Mouse (Mus musculus) heart, embryonic 11.5 days (tissue): ENCODE measurements around the gene Ctso. TPM values are rescaled to one million over a fixed set of nuclear protein-coding genes. Genes with fewer than 3 reads are reported as not detected.
A peak's percentile ranks its signal among the peaks of the same experiment; 100 is the strongest.

ENCODE experiments used
- ATAC-seq: fragments of 200-750 bp; cut with Nextera tagmentation; replicated peaks from 2 replicates; pipeline ENCODE4 v1.8.0; 2017; ENCODE audit warnings: moderate library complexity; ENCODE audit not compliant: insufficient number of reproducible peaks, low FRiP score, low TSS enrichment
- H3K27ac ChIP-seq: fragments of 300-500 bp; sonication (generic); 2 replicates; pipeline ENCODE4 v1.5.1; 2014; ENCODE audit warnings: mild to moderate bottlenecking, low read depth, low read length
- H3K27me3 ChIP-seq: fragments of 300-500 bp; sonication (generic); 2 replicates; pipeline ENCODE4 v1.6.1; 2014; ENCODE audit warnings: mild to moderate bottlenecking, low read length, mixed read lengths; ENCODE audit not compliant: control insufficient read depth, insufficient read depth
- H3K36me3 ChIP-seq: fragments of 300-500 bp; sonication (generic); 2 replicates; pipeline ENCODE4 v1.6.1; 2014; ENCODE audit warnings: mild to moderate bottlenecking, low read length, moderate library complexity, mixed read lengths; ENCODE audit not compliant: control insufficient read depth, insufficient read depth
- H3K4me1 ChIP-seq: fragments of 300-500 bp; sonication (generic); 2 replicates; pipeline ENCODE4 v1.6.1; 2014; ENCODE audit warnings: low read length; ENCODE audit not compliant: control insufficient read depth, insufficient read depth
- H3K4me2 ChIP-seq: fragments of 300-500 bp; sonication (generic); 2 replicates; pipeline ENCODE4 v1.6.1; 2014; ENCODE audit warnings: mild to moderate bottlenecking, moderate library complexity
- H3K4me3 ChIP-seq: fragments of 300-500 bp; sonication (generic); 2 replicates; pipeline ENCODE4 v1.5.1; 2014; ENCODE audit warnings: low read depth, low read length
- H3K9ac ChIP-seq: fragments of 300-500 bp; sonication (generic); 2 replicates; pipeline ENCODE4 v1.6.1; 2014; ENCODE audit warnings: mild to moderate bottlenecking, low read depth, low read length, moderate library complexity
- H3K9me3 ChIP-seq: fragments of 300-500 bp; sonication (generic); replicated peaks from 2 replicates; pipeline ENCODE4 v1.6.1; 2016; ENCODE audit warnings: low read length; ENCODE audit not compliant: control insufficient read depth
- WGBS: fragments of 180-500 bp; shearing (Covaris S2); extraction: QIAGEN DNeasy Blood & Tissue Kit; methylation state at CpG from one replicate; pipeline ENCODE4 v1.1.7; 2014; ENCODE audit not compliant: insufficient replicate concordance; 5-methylcytosine and 5-hydroxymethylcytosine counted together
- polyA plus RNA-seq: library from polyadenylated mRNA; unstranded; fragments of >200 nt; fragmentation: Nextera tagmentation; extraction: Ambion mirVana; gene quantifications from 2 replicates; pipeline ENCODE4 v1.2.1, GENCODE M21; 2014

Gene Ctso
- polyA plus RNA-seq, result 17.0 and 17.2 TPM in 2 replicates

DNA sequence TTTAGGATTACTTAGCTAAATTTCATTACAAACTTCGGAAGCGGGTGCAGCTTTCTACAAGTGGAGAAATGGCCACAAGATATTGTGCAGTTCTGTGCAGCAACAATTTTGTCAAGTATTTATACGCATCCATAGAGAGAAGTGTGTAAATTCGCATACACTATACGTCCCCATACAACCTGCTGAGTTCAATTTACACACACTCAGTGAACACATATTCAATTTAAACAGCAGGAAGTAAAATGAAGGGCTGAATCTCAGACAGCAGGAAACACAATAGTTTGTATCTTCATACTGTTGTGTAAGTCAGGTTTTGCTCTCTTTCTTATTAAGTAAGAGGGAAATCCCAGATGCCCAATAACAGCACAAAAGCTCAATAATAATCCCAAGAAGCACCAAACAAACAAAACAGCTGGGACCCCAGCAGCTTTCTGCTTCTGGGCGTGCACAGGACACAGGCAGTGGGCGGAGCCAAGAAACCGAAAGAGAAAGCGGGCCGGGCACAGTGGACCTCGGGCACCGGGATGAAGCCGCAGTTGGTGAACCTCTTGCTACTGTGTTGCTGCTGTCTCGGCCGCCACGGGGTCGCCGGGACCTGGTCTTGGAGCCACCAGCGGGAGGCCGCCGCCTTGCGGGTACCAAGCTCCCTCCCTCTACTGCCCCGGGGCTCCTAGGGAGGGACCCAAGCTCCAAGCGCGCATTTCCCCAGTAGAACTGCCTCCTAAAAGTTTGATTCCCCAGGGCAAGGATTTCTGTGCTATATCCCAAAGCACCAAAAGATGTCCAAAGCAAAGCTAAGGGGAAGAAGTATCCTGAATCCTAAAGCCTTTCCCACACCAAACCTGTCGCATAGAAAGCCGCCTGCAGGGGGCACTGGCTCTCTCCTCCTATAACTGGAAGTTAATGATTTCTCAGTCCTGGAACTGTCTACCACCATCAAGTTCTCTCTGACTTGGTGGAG lies at the start of gene Ctso:
Ctso (plus strand) TSS at position 461 of the 961 bp plus-strand sequence.
- Histone ChIP-seq H3K36me3 (no peaks in the 10 kb centered on the region), H3K9me3 (no peaks in the 10 kb centered on the region), H3K9ac (peak within 1 kb of the TSS; percentile 95), H3K27me3 (no peaks in the 10 kb centered on the region), H3K4me1 (no peaks in the 10 kb centered on the region), H3K27ac (peak within 1 kb of the TSS; percentile 84), H3K4me3 (peak within 1 kb of the TSS; percentile 82), H3K4me2 (peak within 1 kb of the TSS; percentile 57)
- WGBS, result 15% methylated on average over 27 of the region's 27 CpGs
- peak; percentile 79 for ATAC-seq

DNA sequence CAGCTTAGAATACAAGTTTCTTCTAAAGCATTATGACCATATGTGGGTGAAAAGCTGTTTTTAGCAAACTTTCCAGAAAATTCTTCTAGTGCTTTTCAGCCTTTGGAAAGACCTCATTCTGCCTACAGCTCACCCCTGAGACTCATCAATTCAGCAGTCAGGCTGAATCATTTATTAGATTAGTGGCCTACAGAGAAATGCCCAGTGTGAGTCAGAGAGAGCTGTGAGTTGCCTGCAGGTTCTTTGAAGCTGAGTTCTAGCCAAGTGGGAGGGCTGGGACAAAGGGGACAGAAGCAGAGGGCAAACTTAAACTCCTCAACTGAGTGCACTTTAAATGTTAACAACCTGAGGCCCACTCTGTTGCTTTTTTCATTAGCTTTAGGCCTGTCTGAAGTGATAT lies 48.5 kb upstream of the Ctso start:
- no peaks in the 10 kb centered on the region for H3K36me3 ChIP-seq
- no peak overlapping the region for H3K4me2 ChIP-seq
- ATAC-seq, result no peak
- H3K9ac ChIP-seq, result no peak overlapping the region
- no peaks in the 10 kb centered on the region for H3K27me3 ChIP-seq
- no peak overlapping the region for H3K4me3 ChIP-seq
- H3K9me3 ChIP-seq, result no peaks in the 10 kb centered on the region
- H3K27ac ChIP-seq, result no peak overlapping the region
- no peaks in the 10 kb centered on the region for H3K4me1 ChIP-seq

DNA sequence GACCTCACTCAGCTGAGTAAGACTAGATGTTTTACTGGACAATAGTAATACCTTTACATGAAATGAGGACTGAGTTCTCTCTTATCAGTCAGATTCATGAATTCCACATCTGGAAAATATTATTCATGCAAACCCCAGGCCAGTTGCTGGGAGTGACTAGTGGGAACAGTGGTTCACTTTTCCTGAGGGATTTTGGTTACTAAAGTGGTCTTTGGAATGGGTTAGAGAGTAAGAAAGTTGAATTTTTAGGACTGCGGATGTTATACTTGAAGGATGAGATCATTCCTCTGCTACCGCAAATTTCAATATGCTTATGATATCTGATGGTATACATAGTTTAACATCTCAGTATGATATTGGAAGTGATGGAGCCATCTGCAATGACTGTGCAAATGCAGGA lies 46.8 kb upstream of the Ctso start:
- H3K27me3 ChIP-seq, result no peaks in the 10 kb centered on the region
- H3K9ac ChIP-seq, result no peak overlapping the region
- no peak overlapping the region for H3K4me2 ChIP-seq
- no peak overlapping the region for H3K27ac ChIP-seq
- H3K4me3 ChIP-seq, result no peak overlapping the region
- no peaks in the 10 kb centered on the region for H3K4me1 ChIP-seq
- no peaks in the 10 kb centered on the region for H3K9me3 ChIP-seq
- no peaks in the 10 kb centered on the region for H3K36me3 ChIP-seq
- no peak for ATAC-seq
- 91% methylated on average over 2 of the region's 2 CpGs for WGBS

DNA sequence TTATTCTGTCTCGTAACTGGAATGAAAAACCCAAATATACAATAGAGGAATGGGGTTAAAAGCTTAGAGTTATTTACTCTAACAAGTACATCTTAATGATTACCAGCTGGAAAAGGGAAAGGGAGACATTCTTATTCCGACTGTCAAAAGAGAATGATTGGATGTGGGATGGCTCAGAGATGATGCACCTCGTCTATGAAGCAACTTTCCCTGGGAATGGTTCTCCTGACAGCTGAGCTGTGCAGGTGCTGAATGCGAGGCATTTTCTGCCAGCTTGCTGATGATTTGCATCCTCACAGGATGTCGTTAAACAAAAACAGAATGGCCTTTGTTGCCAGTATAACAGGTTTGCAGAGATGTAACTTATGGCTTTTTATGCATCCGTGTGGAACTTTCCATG lies 43.3 kb upstream of the Ctso start:
- Histone ChIP-seq H3K4me2 (no peak overlapping the region), H3K4me1 (no peaks in the 10 kb centered on the region), H3K27me3 (no peaks in the 10 kb centered on the region), H3K27ac (no peak overlapping the region), H3K36me3 (no peaks in the 10 kb centered on the region), H3K9me3 (no peaks in the 10 kb centered on the region), H3K9ac (no peak overlapping the region), H3K4me3 (no peak overlapping the region)
- WGBS, result 62% methylated on average over 6 of the region's 6 CpGs
- ATAC-seq, result no peak

DNA sequence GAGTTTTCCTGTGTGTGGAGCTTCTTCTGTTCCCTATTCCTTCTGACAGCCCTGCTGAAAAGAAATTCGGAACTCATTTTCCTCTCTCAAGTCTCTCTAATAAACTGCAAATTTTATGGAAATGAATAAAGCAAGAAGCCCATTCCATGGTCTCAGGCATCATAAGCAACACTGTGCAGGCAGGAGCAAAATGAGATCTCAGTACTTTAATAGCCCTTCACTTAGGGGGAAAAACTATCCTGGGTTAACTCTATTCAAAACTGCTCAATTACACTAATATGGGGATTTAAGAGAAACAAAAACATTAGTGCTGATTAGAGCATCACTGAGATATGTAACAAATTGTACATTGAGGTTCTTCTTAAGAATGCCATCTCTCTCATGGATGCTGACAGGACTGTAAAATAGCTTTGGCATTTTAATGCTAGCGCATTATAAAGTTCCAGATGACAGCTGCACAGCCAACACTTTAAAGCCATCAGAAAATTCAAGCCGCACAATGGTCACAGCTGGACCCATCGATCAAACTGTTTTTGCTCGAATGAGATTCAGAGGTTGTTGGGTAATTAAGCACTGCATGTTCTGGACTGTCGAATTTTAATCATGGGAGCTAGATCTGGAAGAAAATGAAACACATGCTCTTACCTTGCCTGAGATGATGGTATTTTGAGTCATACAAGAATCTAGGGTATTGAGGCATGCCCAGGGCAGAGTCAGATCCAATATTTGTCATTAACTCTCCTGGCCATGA lies 21.9 kb upstream of the Ctso start:
- Histone ChIP-seq H3K4me1 (no peaks in the 10 kb centered on the region), H3K27me3 (no peaks in the 10 kb centered on the region), H3K9ac (no peak overlapping the region), H3K4me2 (no peak overlapping the region), H3K9me3 (no peaks in the 10 kb centered on the region), H3K36me3 (no peaks in the 10 kb centered on the region), H3K4me3 (no peak overlapping the region), H3K27ac (no peak overlapping the region)
- no peak for ATAC-seq
- WGBS, result 73% methylated on average over 6 of the region's 6 CpGs

DNA sequence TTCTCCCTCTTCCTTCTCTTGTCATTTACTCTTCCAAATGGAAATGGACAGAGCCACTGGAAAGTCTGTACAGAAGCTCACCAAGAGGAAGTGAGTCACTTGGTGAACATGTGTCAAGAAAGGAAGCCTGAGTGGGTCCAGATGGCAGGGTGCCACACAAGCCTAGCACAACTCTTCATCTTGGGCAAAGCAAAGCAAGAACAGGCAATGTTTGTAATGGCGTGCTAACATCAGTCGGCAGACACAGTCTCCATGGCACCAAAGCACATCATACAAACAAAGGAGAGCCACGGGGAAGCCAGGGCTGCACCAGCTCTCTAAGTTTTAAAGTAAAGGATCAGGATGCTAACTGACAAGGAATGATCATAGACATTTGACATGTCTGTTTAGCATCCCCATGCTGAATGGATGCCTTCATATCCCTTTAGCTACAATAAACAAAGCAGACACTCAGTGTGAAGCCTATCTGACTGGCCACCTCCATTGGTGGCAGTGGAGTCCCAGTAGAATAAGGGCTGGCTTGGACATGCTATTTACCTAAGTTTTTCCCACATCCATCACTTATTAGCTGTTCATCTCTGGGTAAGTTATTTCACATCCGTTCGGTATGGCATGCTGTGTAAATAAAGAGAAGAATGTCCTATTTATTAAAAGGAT lies 16.2 kb upstream of the Ctso start:
- Histone ChIP-seq H3K27me3 (no peaks in the 10 kb centered on the region), H3K4me3 (no peak overlapping the region), H3K36me3 (no peaks in the 10 kb centered on the region), H3K9ac (no peak overlapping the region), H3K27ac (no peak overlapping the region), H3K4me2 (no peak overlapping the region), H3K4me1 (no peaks in the 10 kb centered on the region), H3K9me3 (no peaks in the 10 kb centered on the region)
- ATAC-seq, result no peak
- WGBS, result 66% methylated on average over 5 of the region's 5 CpGs

DNA sequence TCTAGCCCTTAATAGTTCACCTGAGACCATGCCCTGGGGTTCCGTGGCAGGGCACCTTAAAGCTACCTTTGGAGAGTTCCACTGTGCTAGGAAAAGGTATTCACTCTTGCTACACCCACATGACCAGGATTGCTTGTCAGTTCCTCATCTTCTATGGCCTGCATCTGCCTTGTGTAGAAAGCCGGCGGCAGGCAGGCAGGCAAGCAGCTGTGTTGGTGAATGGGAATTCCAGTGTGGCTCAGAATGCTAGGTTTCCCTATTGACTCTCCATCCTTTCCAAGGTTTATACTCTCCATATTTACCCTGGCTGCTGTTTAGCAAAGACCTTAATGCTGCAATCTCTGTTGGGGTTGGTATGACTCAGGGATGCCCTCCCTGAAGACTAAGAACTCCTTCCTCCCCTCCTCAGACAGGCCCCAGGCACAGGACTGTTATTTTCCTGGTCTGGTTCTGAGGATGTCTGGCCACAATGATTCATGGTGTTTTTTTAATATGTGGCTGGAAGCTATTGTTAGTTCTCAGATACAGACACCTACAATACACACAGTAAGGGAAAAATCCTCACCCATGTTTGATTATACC lies 15.0 kb upstream of the Ctso start:
- ATAC-seq, result no peak
- Histone ChIP-seq H3K36me3 (no peaks in the 10 kb centered on the region), H3K9ac (no peak overlapping the region), H3K4me1 (no peaks in the 10 kb centered on the region), H3K9me3 (no peaks in the 10 kb centered on the region), H3K27ac (no peak overlapping the region), H3K27me3 (no peaks in the 10 kb centered on the region), H3K4me3 (no peak overlapping the region), H3K4me2 (no peak overlapping the region)
- WGBS, result 88% methylated on average over 3 of the region's 3 CpGs

DNA sequence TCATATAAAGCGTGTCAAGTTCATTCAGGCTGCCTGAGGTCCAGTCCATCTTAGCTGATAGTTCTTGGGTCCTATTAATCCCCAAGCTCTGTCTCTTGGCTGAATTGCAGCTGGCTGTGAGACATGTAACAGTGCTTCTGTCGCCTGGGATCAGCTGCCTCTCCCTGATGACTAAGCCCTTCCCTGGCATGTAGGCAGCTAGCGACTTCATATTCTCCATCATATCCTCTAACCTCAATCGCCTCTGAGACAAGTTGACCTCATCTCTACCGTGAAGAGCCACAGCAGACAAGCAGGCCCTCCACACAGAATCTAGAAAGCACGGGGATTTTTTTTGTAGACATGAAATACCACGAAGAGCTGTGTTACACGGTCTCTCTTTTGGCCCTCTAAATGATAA lies 14.2 kb upstream of the Ctso start:
- no peaks in the 10 kb centered on the region for H3K36me3 ChIP-seq
- ATAC-seq, result no peak
- H3K9me3 ChIP-seq, result no peaks in the 10 kb centered on the region
- peaks cover 3% of the 10 kb centered on the region; the same call in 1 of the 2 replicates for H3K4me1 ChIP-seq
- H3K4me3 ChIP-seq, result no peak overlapping the region
- no peak overlapping the region for H3K9ac ChIP-seq
- H3K4me2 ChIP-seq, result no peak overlapping the region
- no peak overlapping the region for H3K27ac ChIP-seq
- no peaks in the 10 kb centered on the region for H3K27me3 ChIP-seq
- WGBS, result 75% methylated on average over 8 of the region's 8 CpGs
